Mouse (Mus musculus): ENCODE data around the gene Phf19. TPM values are rescaled to one million over a fixed set of nuclear protein-coding genes. Genes with fewer than 3 reads are reported as not detected.

Gene Phf19
- polyA plus RNA-seq, 1 experiment from 2014 or later: 1.5 TPM

GRCm38 (mm10) chr2:34938269-34939208 lies 24.7 kb upstream of the Phf19 start:
- no peaks in the 10 kb centered on the region for H3K36me3 ChIP-seq (replicated peaks)
- no peak overlapping the region for H3K4me3 ChIP-seq (replicated peaks)
- 0 out of 2 replicates have a peak, but pooled peaks cover 16% of the 10 kb centered on the region for H3K27me3 ChIP-seq
- H3K4me1 ChIP-seq (replicated peaks): peaks cover 3% of the 10 kb centered on the region; the same call in 1 of the 2 replicates
- 14% methylated on average over 8 of the region's 8 CpGs for WGBS (ENCODE audit: insufficient replicate concordance)
- no peak for ATAC-seq (ENCODE audit: insufficient read depth)
- H3K4me2 ChIP-seq: no peak overlapping the region; the same call in 1 of the 2 replicates
- no peak overlapping the region for H3K9ac ChIP-seq
- H3K9me3 ChIP-seq (replicated peaks): no peaks in the 10 kb centered on the region
- H3K27ac ChIP-seq (replicated peaks): no peak overlapping the region; the same call in 1 of the 2 replicates

- 29% methylated on average over 5 of the region's 5 CpGs for WGBS (ENCODE audit: insufficient replicate concordance)
- Histone ChIP-seq H3K4me2 (no peak overlapping the region), H3K9me3 (replicated peaks) (no peaks in the 10 kb centered on the region), H3K27me3 (0 out of 2 replicates have a peak, but pooled peaks cover 16% of the 10 kb centered on the region), H3K27ac (replicated peaks) (no peak overlapping the region), H3K9ac (no peak overlapping the region), H3K36me3 (replicated peaks) (no peaks in the 10 kb centered on the region), H3K4me1 (replicated peaks) (peaks cover 3% of the 10 kb centered on the region; the same call in 1 of the 2 replicates), H3K4me3 (replicated peaks) (no peak overlapping the region)
- ATAC-seq (ENCODE audit: insufficient read depth): no peak
Measured at GRCm38 (mm10) chr2:34937460-34937859, 23.6 kb upstream of the Phf19 start.

- WGBS (ENCODE audit: insufficient replicate concordance): 50% methylated on average over 5 of the region's 5 CpGs
- no peak for ATAC-seq (ENCODE audit: insufficient read depth)
- Histone ChIP-seq H3K36me3 (replicated peaks) (no peaks in the 10 kb centered on the region), H3K4me1 (replicated peaks) (no peaks in the 10 kb centered on the region), H3K27ac (replicated peaks) (no peak overlapping the region), H3K27me3 (no peaks in the 10 kb centered on the region; the same call in 1 of the 2 replicates), H3K9me3 (replicated peaks) (no peaks in the 10 kb centered on the region), H3K4me3 (replicated peaks) (no peak overlapping the region), H3K9ac (no peak overlapping the region), H3K4me2 (no peak overlapping the region)
Measured at GRCm38 (mm10) chr2:34927320-34927719, 13.5 kb upstream of the Phf19 start.

- Histone ChIP-seq H3K4me3 (replicated peaks) (no peak overlapping the region), H3K36me3 (replicated peaks) (no peaks in the 10 kb centered on the region), H3K4me2 (no peak overlapping the region), H3K9ac (no peak overlapping the region), H3K9me3 (replicated peaks) (no peaks in the 10 kb centered on the region), H3K4me1 (replicated peaks) (no peaks in the 10 kb centered on the region), H3K27ac (replicated peaks) (no peak overlapping the region), H3K27me3 (peaks cover 3% of the 10 kb centered on the region)
- no peak for ATAC-seq (ENCODE audit: insufficient read depth)
- WGBS (ENCODE audit: insufficient replicate concordance): 8% methylated on average over 2 of the region's 2 CpGs
Measured at GRCm38 (mm10) chr2:34922729-34923128, 8.9 kb upstream of the Phf19 start.

GRCm38 (mm10) chr2:34920144-34920543 lies 6.3 kb upstream of the Phf19 start:
- no peak overlapping the region for H3K27ac ChIP-seq (replicated peaks)
- peaks cover 13% of the 10 kb centered on the region; the same call in 1 of the 2 replicates for H3K27me3 ChIP-seq
- H3K4me3 ChIP-seq (replicated peaks): no peak overlapping the region
- no peak overlapping the region for H3K9ac ChIP-seq
- no peak overlapping the region for H3K4me2 ChIP-seq
- no peaks in the 10 kb centered on the region for H3K9me3 ChIP-seq (replicated peaks)
- no peak for ATAC-seq (ENCODE audit: insufficient read depth)
- no peaks in the 10 kb centered on the region for H3K36me3 ChIP-seq (replicated peaks)
- H3K4me1 ChIP-seq (replicated peaks): no peaks in the 10 kb centered on the region
- 21% methylated on average over 2 of the region's 2 CpGs for WGBS (ENCODE audit: insufficient replicate concordance)

GRCm38 (mm10) chr2:34915103-34915502 lies 1.3 kb upstream of the Phf19 start:
- Histone ChIP-seq H3K4me3 (replicated peaks) (no peak overlapping the region), H3K4me2 (peak overlapping the region; percentile 94), H3K27me3 (peaks cover 43% of the 10 kb centered on the region), H3K27ac (replicated peaks) (no peak overlapping the region), H3K9me3 (replicated peaks) (no peaks in the 10 kb centered on the region), H3K9ac (no peak overlapping the region), H3K4me1 (replicated peaks) (peaks cover 27% of the 10 kb centered on the region), H3K36me3 (replicated peaks) (0 out of 2 replicates have a peak, but pooled peaks cover 10% of the 10 kb centered on the region)
- ATAC-seq (ENCODE audit: insufficient read depth): no peak
- WGBS (ENCODE audit: insufficient replicate concordance): 52% methylated on average over 2 of the region's 2 CpGs

- Histone ChIP-seq H3K27me3 (peaks cover 43% of the 10 kb centered on the region), H3K27ac (replicated peaks) (no peak overlapping the region), H3K4me3 (replicated peaks) (peak overlapping the region; percentile 73), H3K36me3 (replicated peaks) (0 out of 2 replicates have a peak, but pooled peaks cover 13% of the 10 kb centered on the region), H3K9ac (no peak overlapping the region), H3K4me2 (peak overlapping the region; percentile 94), H3K9me3 (replicated peaks) (no peaks in the 10 kb centered on the region), H3K4me1 (replicated peaks) (peaks cover 27% of the 10 kb centered on the region)
- ATAC-seq (ENCODE audit: insufficient read depth): no peak
- WGBS (ENCODE audit: insufficient replicate concordance): 13% methylated on average over 2 of the region's 2 CpGs
Measured at GRCm38 (mm10) chr2:34914823-34915082, 927 bp upstream of the Phf19 start.

- peak overlapping the region; percentile 94 for H3K4me2 ChIP-seq
- H3K27ac ChIP-seq (replicated peaks): peak overlapping the region; percentile 57
- 0 out of 2 replicates have a peak, but pooled peaks cover 18% of the 10 kb centered on the region for H3K36me3 ChIP-seq (replicated peaks)
- H3K9ac ChIP-seq: peak overlapping the region; percentile 68
- peaks cover 27% of the 10 kb centered on the region for H3K4me1 ChIP-seq (replicated peaks)
- peaks cover 43% of the 10 kb centered on the region for H3K27me3 ChIP-seq
- H3K9me3 ChIP-seq (replicated peaks): no peaks in the 10 kb centered on the region
- peak overlapping the region; percentile 73 for H3K4me3 ChIP-seq (replicated peaks)
- peak; percentile 68 for ATAC-seq (ENCODE audit: insufficient read depth)
- WGBS (ENCODE audit: insufficient replicate concordance): 2% methylated on average over 31 of the region's 50 CpGs
Measured at GRCm38 (mm10) chr2:34914069-34914822, 420 bp upstream of the Phf19 start.

GRCm38 (mm10) chr2:34912613-34913012 lies 1.2 kb downstream of the Phf19 start:
- H3K36me3 ChIP-seq (replicated peaks): 0 out of 2 replicates have a peak, but pooled peaks cover 21% of the 10 kb centered on the region
- H3K27me3 ChIP-seq: peaks cover 40% of the 10 kb centered on the region
- H3K27ac ChIP-seq (replicated peaks): no peak overlapping the region
- ATAC-seq (ENCODE audit: insufficient read depth): no peak
- 57% methylated on average over 7 of the region's 7 CpGs for WGBS (ENCODE audit: insufficient replicate concordance)
- peak overlapping the region; percentile 68; the same call in 1 of the 2 replicates for H3K9ac ChIP-seq
- H3K4me3 ChIP-seq (replicated peaks): peak overlapping the region; percentile 73
- H3K4me1 ChIP-seq (replicated peaks): peaks cover 28% of the 10 kb centered on the region
- H3K4me2 ChIP-seq: peak overlapping the region; percentile 94
- no peaks in the 10 kb centered on the region for H3K9me3 ChIP-seq (replicated peaks)

- no peak for ATAC-seq (ENCODE audit: insufficient read depth)
- Histone ChIP-seq H3K9ac (no peak overlapping the region), H3K36me3 (replicated peaks) (0 out of 2 replicates have a peak, but pooled peaks cover 21% of the 10 kb centered on the region), H3K4me2 (no peak overlapping the region), H3K9me3 (replicated peaks) (no peaks in the 10 kb centered on the region), H3K4me3 (replicated peaks) (no peak overlapping the region), H3K27me3 (peaks cover 35% of the 10 kb centered on the region), H3K27ac (replicated peaks) (no peak overlapping the region), H3K4me1 (replicated peaks) (peaks cover 35% of the 10 kb centered on the region)
- 80% methylated on average over 5 of the region's 5 CpGs for WGBS (ENCODE audit: insufficient replicate concordance)
Measured at GRCm38 (mm10) chr2:34911871-34912270, 2.0 kb downstream of the Phf19 start.

- no peak overlapping the region for H3K4me2 ChIP-seq
- H3K9me3 ChIP-seq (replicated peaks): no peaks in the 10 kb centered on the region
- no peak overlapping the region for H3K27ac ChIP-seq (replicated peaks)
- 0 out of 2 replicates have a peak, but pooled peaks cover 21% of the 10 kb centered on the region for H3K36me3 ChIP-seq (replicated peaks)
- ATAC-seq (ENCODE audit: insufficient read depth): no peak
- WGBS (ENCODE audit: insufficient replicate concordance): 80% methylated on average over 4 of the region's 4 CpGs
- H3K4me3 ChIP-seq (replicated peaks): no peak overlapping the region
- peaks cover 27% of the 10 kb centered on the region for H3K27me3 ChIP-seq
- H3K4me1 ChIP-seq (replicated peaks): peaks cover 49% of the 10 kb centered on the region
- H3K9ac ChIP-seq: no peak overlapping the region
Measured at GRCm38 (mm10) chr2:34909719-34910118, 4.1 kb downstream of the Phf19 start.

Measured in liver, embryonic 15.5 days (tissue).